Mouse (Mus musculus): Measurements from ENCODE around the gene Cox4i1. TPM values are rescaled to one million over a fixed set of nuclear protein-coding genes. Genes with fewer than 3 reads are reported as not detected.

The Cox4i1 gene
- polyA plus RNA-seq (2015; fragmentation: Nextera tagmentation; extraction: Ambion mirVana), result 903 and 912 TPM in 2 replicates

DNA sequence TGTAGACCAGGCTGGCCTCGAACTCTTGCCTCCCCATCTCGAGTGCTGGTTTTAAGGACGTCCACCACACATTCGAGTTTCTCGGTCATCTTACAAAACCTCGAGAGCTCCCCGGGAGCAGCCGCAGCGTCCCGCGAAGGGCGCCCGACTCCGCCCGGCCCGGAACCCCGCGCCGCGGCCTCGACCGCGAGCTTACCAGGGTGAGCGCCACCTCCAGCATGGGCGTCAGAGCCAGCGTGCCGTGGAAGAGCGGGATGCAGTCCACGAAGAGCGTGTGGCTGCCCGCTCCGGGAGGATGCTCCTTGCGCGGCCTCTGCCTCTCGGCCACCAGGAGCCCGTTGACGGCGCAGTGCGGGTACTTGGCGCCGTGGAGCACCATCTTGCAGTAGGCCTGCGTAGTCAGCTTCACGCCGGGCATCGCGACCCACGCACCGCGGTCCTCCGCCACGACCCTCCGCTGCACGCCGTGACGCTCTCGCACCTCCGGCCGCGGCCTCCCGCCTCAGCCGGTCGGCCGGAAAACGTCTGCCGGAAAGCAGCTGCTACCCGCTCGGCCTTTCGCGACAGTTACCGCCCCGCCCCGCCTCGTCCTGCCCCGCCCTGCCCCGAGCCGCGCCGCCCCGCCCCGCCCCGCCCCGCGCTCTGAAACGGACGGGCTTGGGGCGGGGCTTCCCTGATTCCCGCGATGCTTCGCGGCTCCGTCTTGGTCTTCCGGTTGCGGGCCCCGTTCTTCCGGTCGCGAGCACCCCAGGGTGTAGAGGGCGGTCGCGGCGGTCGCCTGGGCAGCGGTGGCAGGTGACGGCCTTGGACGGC, at the start of gene Cox4i1, which contains the start of gene Gm27021:
TSS of gene Cox4i1 (plus strand) at position 662 of the 813 bp plus-strand sequence.
TSS of gene Gm27021 (minus strand) at position 519 of the 813 bp plus-strand sequence.
- Histone ChIP-seq H3K9me3 (no peaks in the 10 kb centered on the region), H3K4me1 (peaks cover 40% of the 10 kb centered on the region), H3K27ac (peak within 1 kb of the TSS; percentile 88), H3K4me3 (peak within 1 kb of the TSS; percentile 85), H3K9ac (peak within 1 kb of the TSS; percentile 98), H3K36me3 (peaks cover 34% of the 10 kb centered on the region), H3K27me3 (no peaks in the 10 kb centered on the region), H3K4me2 (peak within 1 kb of the TSS; percentile 83)
- ATAC-seq (ENCODE audit: insufficient number of reproducible peaks, low FRiP score, low TSS enrichment, low read depth), result peak; percentile 88
- under 1% methylated on average over 104 of the region's 105 CpGs for WGBS

DNA sequence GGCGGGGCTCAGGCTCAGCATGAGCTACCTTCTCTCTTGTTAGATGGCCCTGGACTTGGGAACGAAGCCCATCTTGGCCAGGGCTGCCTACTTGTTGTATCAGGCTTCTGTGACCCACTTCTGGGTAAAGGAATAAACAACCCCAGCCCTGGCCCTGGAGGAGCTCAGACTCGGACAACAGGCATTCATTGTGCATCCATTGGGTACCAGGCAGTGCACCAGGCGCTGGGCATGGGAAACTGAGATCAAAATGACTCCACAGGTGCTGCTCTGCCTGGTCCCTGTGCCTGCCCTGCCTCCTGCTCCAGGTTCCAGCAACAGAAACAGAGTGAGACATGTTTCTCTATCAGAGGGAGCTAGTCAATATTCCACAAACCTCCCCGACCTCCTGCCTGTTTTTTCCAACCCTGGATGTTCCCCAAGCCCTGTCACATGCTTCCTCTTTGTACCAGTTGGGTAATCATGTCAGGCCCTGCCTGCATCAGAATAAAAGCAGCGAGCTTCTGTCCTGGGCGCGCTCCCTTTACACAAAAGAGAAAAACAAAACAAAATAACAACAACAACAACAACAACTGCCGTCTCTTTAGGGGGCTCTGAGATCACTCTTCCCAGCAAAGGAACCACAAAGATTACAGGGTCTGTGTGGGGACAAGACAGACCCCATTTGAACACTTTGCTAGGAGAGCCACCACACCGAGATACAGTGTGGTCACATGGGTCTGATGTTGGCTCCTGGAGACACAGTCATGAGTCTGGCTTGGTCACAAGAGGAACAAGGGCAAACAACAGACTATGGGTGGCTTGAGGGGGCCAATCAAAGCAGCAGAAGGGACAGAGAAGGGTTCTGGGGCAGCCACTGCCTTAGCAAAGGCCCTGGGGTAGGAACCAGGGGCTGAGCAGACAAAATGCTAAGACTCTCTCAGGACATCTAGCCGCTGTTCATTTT, 48.5 kb upstream of the Cox4i1 start:
- Histone ChIP-seq H3K9ac (no peak overlapping the region), H3K27ac (no peak overlapping the region)
- 72% methylated on average over 11 of the region's 11 CpGs for WGBS

DNA sequence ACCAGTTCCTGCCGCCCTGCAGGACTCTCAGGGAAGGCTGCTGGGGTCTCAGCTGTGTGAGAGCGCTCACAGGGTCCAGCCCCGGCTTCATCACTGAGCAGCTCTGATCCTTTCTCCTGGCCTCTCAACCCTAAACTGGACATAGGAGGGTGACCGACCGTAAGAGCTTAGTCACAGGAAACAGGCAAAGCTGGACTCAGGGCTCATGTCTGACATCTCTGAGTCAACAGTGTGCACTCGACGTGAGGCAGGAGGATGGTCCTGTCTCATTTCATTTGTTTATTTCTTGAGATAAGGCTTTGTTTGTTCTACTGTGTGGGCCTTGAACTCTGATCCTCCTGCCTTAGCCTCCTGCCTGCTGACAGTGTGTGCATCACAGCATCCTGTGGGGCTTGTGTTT, 47.6 kb upstream of the Cox4i1 start:
- no peak for ATAC-seq (ENCODE audit: insufficient number of reproducible peaks, low FRiP score, low TSS enrichment, low read depth)
- peaks cover 13% of the 10 kb centered on the region for H3K4me1 ChIP-seq
- no peaks in the 10 kb centered on the region for H3K36me3 ChIP-seq
- 59% methylated on average over 7 of the region's 7 CpGs for WGBS
- H3K27ac ChIP-seq, result no peak overlapping the region
- H3K4me2 ChIP-seq, result no peak overlapping the region
- H3K9me3 ChIP-seq, result no peaks in the 10 kb centered on the region
- H3K27me3 ChIP-seq, result no peaks in the 10 kb centered on the region
- H3K9ac ChIP-seq, result no peak overlapping the region
- H3K4me3 ChIP-seq, result no peak overlapping the region

More for the DNA sequence above, 48.5 kb upstream of the Cox4i1 start:
- ATAC-seq (ENCODE audit: insufficient number of reproducible peaks, low FRiP score, low TSS enrichment, low read depth), result no peak
- H3K27me3 ChIP-seq, result no peaks in the 10 kb centered on the region
- H3K4me1 ChIP-seq, result peaks cover 13% of the 10 kb centered on the region
- H3K9me3 ChIP-seq, result no peaks in the 10 kb centered on the region
- H3K4me3 ChIP-seq, result no peak overlapping the region
- no peak overlapping the region for H3K4me2 ChIP-seq
- no peaks in the 10 kb centered on the region for H3K36me3 ChIP-seq

DNA sequence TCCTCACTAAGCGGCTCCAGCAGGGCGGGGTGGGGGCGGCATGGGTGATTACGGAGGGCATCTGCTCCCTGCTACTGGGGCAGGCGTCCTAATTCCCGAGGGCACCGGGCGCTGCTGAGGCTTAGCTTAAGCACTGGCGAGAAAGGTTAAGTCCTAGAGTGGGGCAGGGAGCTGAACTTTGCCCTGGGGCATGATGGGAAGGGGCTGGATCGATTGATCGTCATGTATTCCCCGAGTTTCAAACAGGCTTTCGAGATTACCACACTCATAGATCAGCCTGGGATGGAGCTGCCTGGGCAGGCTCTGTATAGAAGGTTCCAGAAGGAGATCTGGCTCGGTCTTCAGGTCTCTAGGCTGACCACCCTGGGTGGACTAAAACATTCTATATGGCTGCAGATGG, 45.9 kb upstream of the Cox4i1 start:
- 79% methylated on average over 14 of the region's 14 CpGs for WGBS

DNA sequence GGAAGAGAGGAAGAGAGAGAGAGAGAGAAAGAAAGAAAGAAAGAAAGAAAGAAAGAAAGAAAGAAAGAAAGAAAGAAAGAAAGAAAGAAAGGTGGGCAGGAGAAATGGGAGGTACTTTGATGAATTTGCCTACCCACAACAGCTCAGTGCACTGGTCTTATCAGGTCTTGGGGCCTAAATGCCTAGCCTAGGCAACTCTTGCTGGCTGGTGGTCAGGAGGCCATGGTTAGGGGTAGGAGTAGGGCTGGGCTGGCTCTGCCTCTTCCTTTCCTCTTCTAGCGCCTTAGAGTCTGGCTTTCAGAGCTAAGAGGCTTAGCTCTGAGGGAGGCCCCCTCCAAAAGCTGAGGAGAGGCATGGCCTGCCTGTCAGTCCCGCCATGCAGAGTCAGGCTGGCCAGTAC, 44.4 kb upstream of the Cox4i1 start:
- Histone ChIP-seq H3K4me2 (no peak overlapping the region), H3K4me1 (no peaks in the 10 kb centered on the region), H3K36me3 (no peaks in the 10 kb centered on the region), H3K4me3 (no peak overlapping the region), H3K27me3 (no peaks in the 10 kb centered on the region), H3K9ac (no peak overlapping the region), H3K9me3 (no peaks in the 10 kb centered on the region), H3K27ac (no peak overlapping the region)
- no peak for ATAC-seq (ENCODE audit: insufficient number of reproducible peaks, low FRiP score, low TSS enrichment, low read depth)
- WGBS, result 47% methylated on average over 2 of the region's 2 CpGs

More for the DNA sequence above, 45.9 kb upstream of the Cox4i1 start:
- no peak for ATAC-seq (ENCODE audit: insufficient number of reproducible peaks, low FRiP score, low TSS enrichment, low read depth)
- Histone ChIP-seq H3K27me3 (no peaks in the 10 kb centered on the region), H3K4me1 (peaks cover 7% of the 10 kb centered on the region; the same call in 1 of the 2 replicates), H3K4me2 (no peak overlapping the region), H3K4me3 (no peak overlapping the region), H3K36me3 (no peaks in the 10 kb centered on the region), H3K27ac (no peak overlapping the region), H3K9ac (no peak overlapping the region), H3K9me3 (no peaks in the 10 kb centered on the region)

DNA sequence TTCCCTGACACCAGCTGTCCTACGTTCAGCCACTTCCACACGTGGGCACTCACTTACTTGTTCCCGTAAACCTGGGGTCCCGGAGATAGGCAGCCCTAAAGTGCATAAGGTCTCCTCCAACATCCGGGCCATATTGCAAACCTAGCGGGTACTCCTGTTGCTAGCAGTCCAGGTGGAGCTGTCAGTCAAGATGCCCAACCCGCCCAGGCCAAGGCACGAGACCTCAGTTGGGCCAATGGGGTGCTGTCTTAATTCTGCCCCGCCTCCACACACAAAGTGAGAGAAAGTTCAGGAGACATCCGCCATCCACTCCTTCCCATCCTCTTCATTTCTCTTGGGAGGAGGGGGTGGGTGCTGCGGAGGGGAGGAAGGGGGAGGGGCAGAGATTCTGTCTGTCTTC, 41.6 kb upstream of the Cox4i1 start:
- Histone ChIP-seq H3K4me3 (no peak overlapping the region), H3K27ac (no peak overlapping the region), H3K4me1 (peaks cover 3% of the 10 kb centered on the region; the same call in 1 of the 2 replicates), H3K9ac (no peak overlapping the region), H3K9me3 (no peaks in the 10 kb centered on the region), H3K36me3 (no peaks in the 10 kb centered on the region), H3K27me3 (no peaks in the 10 kb centered on the region), H3K4me2 (no peak overlapping the region)
- WGBS, result 51% methylated on average over 11 of the region's 11 CpGs
- no peak for ATAC-seq (ENCODE audit: insufficient number of reproducible peaks, low FRiP score, low TSS enrichment, low read depth)

DNA sequence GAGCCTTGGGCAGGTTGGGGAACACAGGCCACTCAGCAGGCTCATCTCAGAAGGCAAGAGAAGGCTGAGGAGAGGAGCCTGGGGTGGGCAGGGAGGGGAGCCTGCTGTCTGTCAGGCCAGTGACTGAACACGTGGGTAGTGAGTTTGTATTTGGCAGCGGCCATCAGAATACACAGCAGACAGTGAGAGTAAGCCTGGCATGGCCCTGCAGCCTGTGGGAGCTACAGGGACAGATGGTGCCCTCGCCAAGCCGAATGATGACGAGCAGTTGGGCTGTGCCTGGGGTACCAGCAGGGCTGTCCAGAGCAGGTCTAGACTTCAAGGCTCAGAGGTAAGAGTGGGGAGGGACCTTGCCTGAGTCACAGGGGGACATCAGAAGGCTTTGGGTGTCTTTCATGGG, 40.7 kb upstream of the Cox4i1 start:
- no peak for ATAC-seq (ENCODE audit: insufficient number of reproducible peaks, low FRiP score, low TSS enrichment, low read depth)
- no peaks in the 10 kb centered on the region for H3K27me3 ChIP-seq
- no peak overlapping the region for H3K27ac ChIP-seq
- no peak overlapping the region for H3K4me2 ChIP-seq
- WGBS, result 88% methylated on average over 5 of the region's 5 CpGs
- peaks cover 10% of the 10 kb centered on the region for H3K4me1 ChIP-seq
- no peak overlapping the region for H3K9ac ChIP-seq
- H3K36me3 ChIP-seq, result no peaks in the 10 kb centered on the region
- no peak overlapping the region for H3K4me3 ChIP-seq
- no peaks in the 10 kb centered on the region for H3K9me3 ChIP-seq

DNA sequence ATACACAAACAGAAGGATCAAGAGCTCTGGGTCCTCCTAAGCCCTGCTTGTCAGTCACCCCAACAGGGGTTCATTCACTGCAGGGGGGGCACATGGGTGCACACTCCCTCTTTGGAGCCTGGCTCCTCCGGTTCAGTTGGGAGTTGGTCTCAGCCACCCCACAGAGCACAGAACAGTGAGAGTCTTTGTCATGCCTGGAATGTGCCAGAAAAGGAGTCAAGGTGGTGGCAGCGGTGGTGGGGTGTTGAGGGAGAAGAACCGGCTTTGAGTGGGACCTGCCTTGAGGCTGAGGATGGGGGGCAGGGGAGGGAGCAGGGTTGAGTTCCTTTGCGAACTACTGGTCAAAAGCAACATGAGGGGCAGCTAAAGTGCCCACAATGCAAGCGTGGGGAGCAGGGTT, 38.0 kb upstream of the Cox4i1 start:
- Histone ChIP-seq H3K9ac (no peak overlapping the region), H3K27me3 (peaks cover 14% of the 10 kb centered on the region), H3K4me2 (no peak overlapping the region), H3K9me3 (no peaks in the 10 kb centered on the region), H3K4me1 (peaks cover 33% of the 10 kb centered on the region), H3K36me3 (no peaks in the 10 kb centered on the region), H3K27ac (no peak overlapping the region), H3K4me3 (no peak overlapping the region)
- no peak for ATAC-seq (ENCODE audit: insufficient number of reproducible peaks, low FRiP score, low TSS enrichment, low read depth)
- 57% methylated on average over 5 of the region's 5 CpGs for WGBS

DNA sequence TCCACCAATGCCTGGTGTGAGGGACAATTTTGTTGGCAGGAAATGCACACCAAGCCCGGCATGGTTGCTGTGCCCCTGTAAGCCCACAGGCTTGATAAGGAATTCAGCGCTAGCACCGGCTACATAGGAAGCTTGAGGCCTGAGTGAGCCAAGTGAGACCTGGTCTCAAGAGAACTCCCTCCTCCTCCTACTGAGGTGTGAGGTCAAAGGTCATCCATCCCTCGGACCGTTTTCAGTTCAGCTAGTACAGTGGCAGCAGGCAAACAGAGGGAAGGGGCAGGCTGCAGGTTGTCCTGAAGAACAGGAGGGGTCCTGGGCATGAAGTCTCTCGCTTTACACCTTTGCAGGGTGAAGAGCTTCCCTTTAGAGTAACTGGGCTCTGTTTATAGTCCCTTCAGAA, 37.2 kb upstream of the Cox4i1 start:
- Histone ChIP-seq H3K9ac (no peak overlapping the region), H3K27me3 (peaks cover 19% of the 10 kb centered on the region), H3K4me2 (no peak overlapping the region), H3K4me1 (peaks cover 33% of the 10 kb centered on the region), H3K9me3 (no peaks in the 10 kb centered on the region), H3K36me3 (no peaks in the 10 kb centered on the region), H3K27ac (no peak overlapping the region), H3K4me3 (no peak overlapping the region)
- 44% methylated on average over 6 of the region's 6 CpGs for WGBS
- ATAC-seq (ENCODE audit: insufficient number of reproducible peaks, low FRiP score, low TSS enrichment, low read depth), result no peak

DNA sequence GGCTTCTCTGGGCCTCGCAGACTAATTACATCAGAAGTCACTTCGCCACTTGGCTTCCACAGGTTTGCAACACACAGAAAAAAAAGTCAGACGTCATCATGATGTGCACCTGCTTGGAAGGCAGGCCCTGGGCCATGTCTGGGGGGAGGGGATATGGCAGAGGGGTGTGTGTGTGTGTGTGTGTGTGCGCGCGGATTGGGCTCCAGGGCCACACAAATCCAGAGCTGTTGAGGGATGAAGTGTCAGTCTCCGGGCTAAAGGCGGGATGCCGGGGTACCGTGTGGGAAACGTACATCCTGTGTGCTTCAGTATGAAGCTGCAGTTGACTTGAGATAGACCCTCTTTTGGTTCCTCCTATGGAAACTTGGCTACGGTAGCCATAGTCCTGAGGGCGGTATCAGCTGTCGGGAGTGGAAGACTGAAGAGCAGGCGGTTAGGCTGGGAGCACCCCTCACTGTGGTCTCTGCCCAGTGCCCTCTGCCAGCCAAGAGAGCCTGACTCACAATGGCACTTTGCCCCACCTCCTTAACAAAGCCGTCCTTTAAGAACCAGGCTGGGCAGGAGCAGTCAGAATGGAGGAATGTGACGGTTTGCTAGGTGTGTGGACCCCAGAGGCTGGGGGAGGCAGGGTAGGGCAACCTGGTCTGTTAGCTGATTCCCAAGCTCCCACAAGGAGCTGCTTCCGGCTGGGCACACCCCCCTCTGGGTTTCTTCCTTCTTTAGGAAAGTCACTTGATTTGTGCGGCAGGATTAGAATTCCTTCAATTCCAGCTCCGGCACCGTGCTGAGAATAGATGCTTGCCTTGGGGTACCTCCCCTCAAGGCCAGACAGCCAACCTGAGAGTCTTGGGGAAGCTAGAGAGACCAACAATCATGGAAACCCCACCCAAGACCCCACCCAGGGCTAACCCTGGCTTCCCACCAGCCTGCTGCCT, 36.3 kb upstream of the Cox4i1 start:
- no peak overlapping the region for H3K4me2 ChIP-seq
- H3K9ac ChIP-seq, result no peak overlapping the region
- H3K9me3 ChIP-seq, result no peaks in the 10 kb centered on the region
- WGBS, result 73% methylated on average over 21 of the region's 21 CpGs
- peaks cover 19% of the 10 kb centered on the region for H3K27me3 ChIP-seq
- H3K36me3 ChIP-seq, result no peaks in the 10 kb centered on the region
- ATAC-seq (ENCODE audit: insufficient number of reproducible peaks, low FRiP score, low TSS enrichment, low read depth), result no peak
- peaks cover 33% of the 10 kb centered on the region for H3K4me1 ChIP-seq
- no peak overlapping the region for H3K4me3 ChIP-seq
- H3K27ac ChIP-seq, result peak overlapping the region; percentile 50; the same call in 1 of the 2 replicates

Data from limb, embryonic 15.5 days (tissue).